8 mouse cellular contexts compared by ENCODE assay signal in genomic region chr16:42873942-42874341, GRCm38 (mm10). TPM values are rescaled to one million over a fixed set of nuclear protein-coding genes. Genes with fewer than 3 reads are reported as not detected.
DNase-seq lines count a peak whose midpoint lies in the region; ATAC-seq and TF ChIP-seq lines count a peak whose summit lies in the region.

No protein-coding gene starts in this region.

- no peak for ATAC-seq in cerebellum, adult (ENCODE audit: insufficient number of reproducible peaks, low FRiP score, low TSS enrichment)
- ATAC-seq in hindbrain, embryonic 13.5 days (ENCODE audit: low FRiP score): no peak
- ATAC-seq in hindbrain, postnatal 0 days: no peak

- DNase-seq in cerebellum, adult 9-10 months: peak; percentile 51
- DNase-seq in hindbrain, postnatal 0 days (ENCODE audit: low spot score): no peak
- peak; percentile 5 for DNase-seq in retina, embryonic 14.5 days (ENCODE audit: low spot score)
- DNase-seq in retina, postnatal 1 day: no peak
- DNase-seq in c-Kit-positive CD71-positive TER-119-positive erythroid progenitor cells, embryonic 14.5 days (ENCODE audit: low spot score): no peak
- DNase-seq in Muller cell, postnatal 12 days (ENCODE audit: inconsistent ontology term): no peak

- peaks cover 5% of the 10 kb centered on the region for H3K4me1 ChIP-seq in hindbrain, embryonic 13.5 days (replicated peaks)
- H3K4me1 ChIP-seq in hindbrain, postnatal 0 days (ENCODE audit: insufficient read depth, low read length): no peaks in the 10 kb centered on the region

- no peak overlapping the region for H3K4me3 ChIP-seq in hindbrain, embryonic 13.5 days
- no peak overlapping the region for H3K4me3 ChIP-seq in hindbrain, postnatal 0 days (ENCODE audit: low read length)

- H3K9ac ChIP-seq in hindbrain, embryonic 13.5 days: no peak overlapping the region
- no peak overlapping the region for H3K9ac ChIP-seq in hindbrain, postnatal 0 days (replicated peaks; ENCODE audit: low read length)

- WGBS in hindbrain, embryonic 13.5 days: 68% methylated on average over 3 of the region's 3 CpGs
- WGBS in hindbrain, postnatal 0 days: 66% methylated on average over 3 of the region's 3 CpGs

- H3K27me3 ChIP-seq in hindbrain, embryonic 13.5 days: no peaks in the 10 kb centered on the region
- no peaks in the 10 kb centered on the region for H3K27me3 ChIP-seq in hindbrain, postnatal 0 days (ENCODE audit: insufficient read depth, low read length)

- no peaks in the 10 kb centered on the region for H3K9me3 ChIP-seq in hindbrain, embryonic 13.5 days
- H3K9me3 ChIP-seq in hindbrain, postnatal 0 days (ENCODE audit: low read length): no peaks in the 10 kb centered on the region

- H3K4me2 ChIP-seq in hindbrain, embryonic 13.5 days: peak overlapping the region; percentile 57; the same call in 1 of the 2 replicates
- no peak overlapping the region; the same call in 1 of the 2 replicates for H3K4me2 ChIP-seq in hindbrain, postnatal 0 days (ENCODE audit: low read depth, low read length)

- no peak for TF ChIP-seq CTCF in hindbrain, postnatal 0 days (IDR thresholded peaks at IDR 0.05; ENCODE audit: low read depth)

- no peaks in the 10 kb centered on the region for H3K36me3 ChIP-seq in hindbrain, embryonic 13.5 days
- no peaks in the 10 kb centered on the region for H3K36me3 ChIP-seq in hindbrain, postnatal 0 days (ENCODE audit: insufficient read depth, low read length)

- H3K27ac ChIP-seq in hindbrain, embryonic 13.5 days: 0 out of 2 replicates have a peak overlapping the region, but pooled peaks have one; percentile 63
- no peak overlapping the region for H3K27ac ChIP-seq in hindbrain, postnatal 0 days

RNA-seq across cellular contexts. Expression of gene Zbtb20, which starts 1.7 kb away (rescaled TPM):
- 61.5 and 65.7 TPM in 2 replicates for polyA plus RNA-seq in hindbrain, embryonic 13.5 days (2015; fragmentation: Nextera tagmentation; extraction: Ambion mirVana)
- 36.8 and 38.0 TPM in 2 replicates for total RNA-seq in hindbrain, postnatal 0 days (2014; rRNA removed)
- 35.2 and 37.9 TPM in 2 replicates for polyA plus RNA-seq in hindbrain, postnatal 0 days (2015; fragmentation: Nextera tagmentation; extraction: Ambion mirVana)

Comparison
In these comparisons a context has a peak if more than half of its experiments do, and no peak if none do; other contexts are left out.
1. DNase-seq: peak in cerebellum, adult 9-10 months (single experiment) and retina, embryonic 14.5 days (single experiment); none in hindbrain, postnatal 0 days (single experiment), retina, postnatal 1 day (single experiment), c-Kit-positive CD71-positive TER-119-positive erythroid progenitor cells, embryonic 14.5 days (single experiment) and Muller cell, postnatal 12 days (single experiment).